Mouse (Mus musculus) kidney, adult 2 months (tissue): Measurements from ENCODE around the gene Gm28051. TPM values are rescaled to one million over a fixed set of nuclear protein-coding genes. Genes with fewer than 3 reads are reported as not detected.

Experiments used
- DNase-seq: peaks from one replicate; pipeline ENCODE4 v3.0.0; 2021
- H3K27ac ChIP-seq: fragments of 200-500 bp; 2 replicates; pipeline ENCODE4 v1.5.1; 2012; ENCODE audit warnings: low read depth, low read length, control low read depth, inconsistent platforms; ENCODE audit not compliant: insufficient read depth
- H3K27me3 ChIP-seq: fragments of 200-500 bp; replicated peaks from 2 replicates; pipeline ENCODE4 v1.6.1; 2012; ENCODE audit warnings: mild to moderate bottlenecking, moderate library complexity, low read length, inconsistent platforms; ENCODE audit not compliant: control insufficient read depth, insufficient read depth
- H3K36me3 ChIP-seq: fragments of 200-500 bp; 2 replicates; pipeline ENCODE4 v1.6.1; 2012; ENCODE audit warnings: mild to moderate bottlenecking, moderate library complexity, low read length, inconsistent platforms; ENCODE audit not compliant: control insufficient read depth, insufficient read depth
- H3K4me1 ChIP-seq: fragments of 200-500 bp; 2 replicates; pipeline ENCODE4 v1.6.1; 2011; ENCODE audit warnings: low read length; ENCODE audit not compliant: control insufficient read depth, insufficient read depth
- H3K4me3 ChIP-seq: fragments of 200-500 bp; 2 replicates; pipeline ENCODE4 v1.5.1; 2011; ENCODE audit warnings: mild to moderate bottlenecking, low read depth, low read length, control low read depth; ENCODE audit not compliant: insufficient read depth
- CTCF ChIP-seq: fragments of 200-500 bp; conservative IDR thresholded peaks from 2 replicates; pipeline ENCODE4 v1.5.1; 2011; ENCODE audit warnings: low read depth, mild to moderate bottlenecking, control low read depth, low read length, moderate library complexity, mixed read lengths; ENCODE audit not compliant: insufficient read depth, insufficient read length
- POLR2A ChIP-seq: fragments of 200-500 bp; IDR thresholded peaks from one replicate; pipeline ENCODE4 v1.6.1; 2011; ENCODE audit warnings: low read depth, low read length, control low read depth
- WGBS: fragments of 180-500 bp; shearing (Covaris S2); methylation state at CpG from one replicate; pipeline ENCODE4 v1.1.7; 2018; 5-methylcytosine and 5-hydroxymethylcytosine counted together
- polyA plus RNA-seq: library from polyadenylated mRNA; depleted of rRNA; stranded (reverse); fragments of >200 nt; gene quantifications from 2 replicates; pipeline ENCODE4 v1.2.3, GENCODE M21; 2012

The Gm28051 gene
- polyA plus RNA-seq, 1 experiment, result not detected

GRCm38 (mm10) chr12:102705906-102706640 lies 51.5 kb downstream of the Gm28051 start:
- H3K4me1 ChIP-seq, result 0 out of 2 replicates have a peak, but pooled peaks cover 7% of the 10 kb centered on the region
- DNase-seq, result no peak
- WGBS, result 79% methylated on average over 6 of the region's 6 CpGs
- no peak overlapping the region for H3K27ac ChIP-seq
- H3K36me3 ChIP-seq, result no peaks in the 10 kb centered on the region
- no peaks in the 10 kb centered on the region for H3K27me3 ChIP-seq
- TF ChIP-seq POLR2A (no peak), CTCF (no peak)
- no peak overlapping the region for H3K4me3 ChIP-seq

- Histone ChIP-seq H3K36me3 (no peaks in the 10 kb centered on the region), H3K4me1 (0 out of 2 replicates have a peak, but pooled peaks cover 7% of the 10 kb centered on the region), H3K4me3 (peak overlapping the region; percentile 90), H3K27ac (peak overlapping the region; percentile 80), H3K27me3 (no peaks in the 10 kb centered on the region)
- peak; percentile 86 for DNase-seq
- WGBS, result 3% methylated on average over 45 of the region's 45 CpGs
- TF ChIP-seq POLR2A (no peak), CTCF (peak; percentile 63)
Measured at GRCm38 (mm10) chr12:102705216-102705871, 52.2 kb downstream of the Gm28051 start.

- DNase-seq, result no peak
- H3K27ac ChIP-seq, result peak within 1 kb of the TSS; percentile 80
- peak within 1 kb of the TSS; percentile 90 for H3K4me3 ChIP-seq
- 0 out of 2 replicates have a peak, but pooled peaks cover 7% of the 10 kb centered on the region for H3K4me1 ChIP-seq
- 5% methylated on average over 99 of the region's 105 CpGs for WGBS
- no peaks in the 10 kb centered on the region for H3K36me3 ChIP-seq
- no peak for TF ChIP-seq POLR2A
- no peak for TF ChIP-seq CTCF
- no peaks in the 10 kb centered on the region for H3K27me3 ChIP-seq
Measured at GRCm38 (mm10) chr12:102704457-102705198, 52.9 kb downstream of the Gm28051 start, which contains the start of gene Itpk1. Gene Itpk1 (minus strand): TSS chr12:102704930.

GRCm38 (mm10) chr12:102703921-102704408 lies 53.6 kb downstream of the Gm28051 start:
- H3K4me3 ChIP-seq, result peak overlapping the region; percentile 80
- no peak overlapping the region for H3K27ac ChIP-seq
- TF ChIP-seq CTCF, result no peak
- TF ChIP-seq POLR2A, result no peak
- H3K4me1 ChIP-seq, result 0 out of 2 replicates have a peak, but pooled peaks cover 7% of the 10 kb centered on the region
- DNase-seq, result peak; percentile 23
- no peaks in the 10 kb centered on the region for H3K27me3 ChIP-seq
- H3K36me3 ChIP-seq, result no peaks in the 10 kb centered on the region
- WGBS, result 18% methylated on average over 17 of the region's 17 CpGs

- DNase-seq, result peak; percentile 15
- TF ChIP-seq POLR2A (no peak), CTCF (no peak)
- Histone ChIP-seq H3K27ac (no peak overlapping the region), H3K4me3 (peak overlapping the region; percentile 80; the same call in 1 of the 2 replicates), H3K36me3 (no peaks in the 10 kb centered on the region), H3K27me3 (no peaks in the 10 kb centered on the region), H3K4me1 (0 out of 2 replicates have a peak, but pooled peaks cover 7% of the 10 kb centered on the region)
- WGBS, result 57% methylated on average over 6 of the region's 6 CpGs
Measured at GRCm38 (mm10) chr12:102703441-102703840, 54.1 kb downstream of the Gm28051 start.

- no peak overlapping the region for H3K27ac ChIP-seq
- no peaks in the 10 kb centered on the region for H3K36me3 ChIP-seq
- peak; percentile 36 for DNase-seq
- H3K4me3 ChIP-seq, result no peak overlapping the region
- TF ChIP-seq POLR2A (no peak), CTCF (peak; percentile 25; the same call in 1 of the 2 replicates)
- 0 out of 2 replicates have a peak, but pooled peaks cover 7% of the 10 kb centered on the region for H3K4me1 ChIP-seq
- H3K27me3 ChIP-seq, result no peaks in the 10 kb centered on the region
- 13% methylated on average over 4 of the region's 4 CpGs for WGBS
Measured at GRCm38 (mm10) chr12:102703111-102703412, 54.5 kb downstream of the Gm28051 start.
